13 mouse cellular contexts compared by ENCODE assay signal in genomic region chr2:127251880-127252527, GRCm38 (mm10). TPM values are rescaled to one million over a fixed set of nuclear protein-coding genes. Genes with fewer than 3 reads are reported as not detected.
DNase-seq lines count a peak whose midpoint lies in the region; ATAC-seq lines count a peak whose summit lies in the region.
"Had no signal": no experiment of that assay in that cellular context is flagged by ENCODE, and none has a peak within 500 bp of the region (broad histone marks: within the 10 kb centered on the region; RNA-seq: fewer than 3 reads in every experiment).

No protein-coding gene starts in this region.

- no peak for ATAC-seq in forebrain, embryonic 12.5 days (ENCODE audit: low FRiP score)

- WGBS in forebrain, embryonic 12.5 days, result 93% methylated on average over 3 of the region's 3 CpGs

- no peaks in the 10 kb centered on the region for H3K9me3 ChIP-seq in forebrain, embryonic 12.5 days
- H3K9me3 ChIP-seq: forebrain, embryonic 10.5 days; hindbrain, embryonic 10.5 days had no signal

- H3K36me3 ChIP-seq in forebrain, embryonic 12.5 days (replicated peaks), result peaks cover 12% of the 10 kb centered on the region

- no peak overlapping the region for H3K4me2 ChIP-seq in forebrain, embryonic 12.5 days

- H3K27ac ChIP-seq in forebrain, embryonic 12.5 days, result no peak overlapping the region
- H3K27ac ChIP-seq: forebrain, embryonic 10.5 days; hindbrain, embryonic 10.5 days had no signal

- DNase-seq in heart, adult 11 months, result peak; percentile 92
- no peak for DNase-seq in heart, postnatal 25 days (ENCODE audit: low spot score)
- DNase-seq in 416B (ENCODE audit: low read depth), result peak; percentile 73
- peak; percentile 26 for DNase-seq in adrenal gland, postnatal 25 days
- peak; percentile 31 to 35 for DNase-seq in heart, postnatal 10 days
- no peak for DNase-seq in left cerebral cortex, postnatal 36 days (ENCODE audit: low spot score in 2 of 2)
- DNase-seq in urinary bladder, postnatal 10 days (ENCODE audit: low spot score), result no peak
- DNase-seq: embryo, embryonic 11 days; lung, postnatal 4 days; thymus, postnatal 14 days had no signal

- peaks cover 13% of the 10 kb centered on the region for H3K4me1 ChIP-seq in forebrain, embryonic 12.5 days

- no peak overlapping the region for H3K4me3 ChIP-seq in forebrain, embryonic 12.5 days (replicated peaks)
- H3K4me3 ChIP-seq: forebrain, embryonic 10.5 days; hindbrain, embryonic 10.5 days had no signal

- no peaks in the 10 kb centered on the region for H3K27me3 ChIP-seq in forebrain, embryonic 12.5 days

- intact Hi-C loops in heart, postnatal 25 days (cut with DNase I), result no loop called here
- intact Hi-C loops in heart, postnatal 10 days (cut with DNase I), result loop anchor here (2.0 kb wide), 1 partner anchor 17 kb away; no protein-coding TSS in a partner anchor
- intact Hi-C loops in left cerebral cortex, postnatal 36 days (cut with DNase I), result no loop called here

- H3K9ac ChIP-seq in forebrain, embryonic 12.5 days, result no peak overlapping the region

RNA-seq across cellular contexts. Expression of gene Tmem127, which starts 4.3 kb away (rescaled TPM):
- 10 to 100 TPM; 27.9 to 28.7 TPM for total RNA-seq in heart, postnatal 25 days (2021)
- total RNA-seq in adrenal gland, postnatal 25 days (2021), result 72.3 and 79.3 TPM in 2 replicates
- 10 to 100 TPM; 39.4 to 40.4 TPM for total RNA-seq in heart, postnatal 10 days (2021)
- 10 to 100 TPM; 74.1 to 87.5 TPM for total RNA-seq in left cerebral cortex, postnatal 36 days (2021)
- polyA plus RNA-seq in forebrain, embryonic 12.5 days (2016; fragmentation: Nextera tagmentation; extraction: Ambion mirVana), result 29.6 and 33.0 TPM in 2 replicates

RNA-seq across cellular contexts. Expression of gene Ciao1, which starts 4.4 kb away (rescaled TPM):
- total RNA-seq in heart, postnatal 25 days (2021), result 10 to 100 TPM; 61.9 to 62.3 TPM
- 81.8 and 94.5 TPM in 2 replicates for total RNA-seq in adrenal gland, postnatal 25 days (2021)
- total RNA-seq in heart, postnatal 10 days (2021), result 10 to 100 TPM; 57.2 to 60.4 TPM
- 10 to 100 TPM; 77.3 to 90.5 TPM for total RNA-seq in left cerebral cortex, postnatal 36 days (2021)
- polyA plus RNA-seq in forebrain, embryonic 12.5 days (2016; fragmentation: Nextera tagmentation; extraction: Ambion mirVana), result 51.3 and 55.0 TPM in 2 replicates

RNA-seq across cellular contexts. Expression of gene Stard7, which starts 18.0 kb away (rescaled TPM):
- 100 to 1,000 TPM; 152 to 167 TPM for total RNA-seq in heart, postnatal 25 days (2021)
- 110 and 117 TPM in 2 replicates for total RNA-seq in adrenal gland, postnatal 25 days (2021)
- 100 to 1,000 TPM; 184 to 187 TPM for total RNA-seq in heart, postnatal 10 days (2021)
- 100 to 1,000 TPM; 107 to 119 TPM for total RNA-seq in left cerebral cortex, postnatal 36 days (2021)
- 103 TPM in 2 replicates for polyA plus RNA-seq in forebrain, embryonic 12.5 days (2016; fragmentation: Nextera tagmentation; extraction: Ambion mirVana)

RNA-seq across cellular contexts. Expression of gene Snrnp200, which starts 43.8 kb away (rescaled TPM):
- 10 to 100 TPM; 54.0 to 62.4 TPM for total RNA-seq in heart, postnatal 25 days (2021)
- 75.5 and 84.1 TPM in 2 replicates for total RNA-seq in adrenal gland, postnatal 25 days (2021)
- 10 to 100 TPM; 63.3 to 66.8 TPM for total RNA-seq in heart, postnatal 10 days (2021)
- total RNA-seq in left cerebral cortex, postnatal 36 days (2021), result 10 to 100 TPM; 84.5 to 87.8 TPM
- polyA plus RNA-seq in forebrain, embryonic 12.5 days (2016; fragmentation: Nextera tagmentation; extraction: Ambion mirVana), result 95.9 and 100 TPM in 2 replicates

RNA-seq across cellular contexts. Expression of gene 1810024B03Rik, which starts 43.9 kb away (rescaled TPM):
- total RNA-seq in heart, postnatal 25 days (2021), result under 1 TPM; 0.36 to 0.70 TPM
- total RNA-seq in adrenal gland, postnatal 25 days (2021), result 1.7 and 2.0 TPM in 2 replicates
- under 1 TPM; 0.53 to 0.67 TPM for total RNA-seq in heart, postnatal 10 days (2021)
- 1 to 10 TPM in 1 of 2 experiments, under 1 TPM in 1; 0.69 to 1.4 TPM for total RNA-seq in left cerebral cortex, postnatal 36 days (2021)
- 3.0 and 3.1 TPM in 2 replicates for polyA plus RNA-seq in forebrain, embryonic 12.5 days (2016; fragmentation: Nextera tagmentation; extraction: Ambion mirVana)

Comparison
In these comparisons a context has a peak if more than half of its experiments do, and no peak if none do; other contexts are left out.
1. DNase-seq: peak in heart, adult 11 months (single experiment), 416B (single experiment), adrenal gland, postnatal 25 days (single experiment) and heart, postnatal 10 days (2 of 2); none in heart, postnatal 25 days (single experiment), left cerebral cortex, postnatal 36 days (0 of 2) and urinary bladder, postnatal 10 days (single experiment).